Mouse (Mus musculus) heart, adult 2 months (tissue): ENCODE data around the gene Tlr5.

ENCODE experiments used
- CTCF ChIP-seq: fragments of 200-600 bp; IDR thresholded peaks from 2 replicates; pipeline ENCODE4 v1.8.1; 2022; ENCODE audit warnings: antibody characterized with exemption, mild to moderate bottlenecking, moderate library complexity
- POLR2A ChIP-seq: fragments of 200-500 bp; IDR thresholded peaks from 2 replicates; pipeline ENCODE4 v1.6.1; 2011; ENCODE audit warnings: mild to moderate bottlenecking, low read depth, low read length, control low read depth; ENCODE audit not compliant: insufficient read depth

DNA sequence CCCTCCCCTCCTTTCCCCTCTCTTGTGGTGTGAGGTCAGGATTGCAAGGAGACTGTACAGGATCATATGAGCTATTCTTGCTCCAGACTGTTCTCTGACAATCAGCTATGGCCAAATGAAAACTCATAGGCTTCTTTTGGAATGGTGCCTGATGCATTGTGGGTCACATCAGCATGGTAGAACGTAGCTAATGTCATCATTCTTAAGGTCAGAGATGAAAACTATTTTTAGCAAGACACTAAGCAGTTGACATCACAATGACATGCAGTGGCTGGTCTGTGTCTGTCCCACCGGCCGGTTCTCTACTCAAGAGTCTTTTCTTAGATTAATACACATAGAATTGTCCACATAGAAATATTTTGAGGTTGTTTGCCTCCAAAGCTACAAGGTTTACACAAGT is 48.9 kb upstream of the Tlr5 start:
- no peak for TF ChIP-seq CTCF
- no peak for TF ChIP-seq POLR2A
